Mouse (Mus musculus) skeletal muscle tissue, adult 2 months (tissue): ENCODE measurements around the gene Eif6.

Experiments used
- DNase-seq: peaks from one replicate; pipeline ENCODE4 v3.0.0-alpha.2; 2012; ENCODE audit warnings: low read depth, low spot score

Eif6 gene

DNA sequence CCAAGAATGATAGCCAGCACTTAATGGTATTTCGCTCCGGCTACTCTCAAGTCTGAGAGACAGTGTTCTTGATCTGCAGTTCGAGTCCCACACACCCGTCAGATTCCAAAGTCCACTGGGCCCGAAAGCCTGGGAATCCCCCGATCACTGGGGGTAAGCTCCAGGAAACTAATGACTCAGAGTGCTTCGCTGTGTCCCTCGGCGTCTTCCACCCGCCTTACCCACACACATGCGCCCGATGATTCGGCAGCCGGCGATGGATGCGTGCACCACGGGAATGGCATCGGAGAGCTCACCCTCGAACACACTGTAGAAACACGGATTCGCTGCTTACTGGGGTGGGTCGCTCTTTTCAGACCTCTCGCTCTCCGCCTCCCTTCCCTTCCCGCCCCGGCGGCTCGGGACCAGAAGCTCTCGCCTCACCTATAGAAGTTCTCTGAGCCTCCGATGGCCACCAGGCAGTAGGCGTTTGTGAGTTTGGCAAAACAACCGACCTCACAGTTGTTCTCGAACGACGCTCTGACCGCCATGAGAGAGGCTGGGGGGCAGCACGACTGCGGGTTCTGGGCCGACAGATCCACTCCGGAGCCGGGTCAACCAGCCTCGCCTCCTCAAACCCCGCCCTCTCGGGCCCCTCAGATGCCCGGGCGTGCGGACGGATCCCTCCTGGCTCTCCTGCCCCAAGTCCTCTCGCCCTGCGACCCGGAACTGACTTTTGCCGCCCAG lies 658 bp downstream of the Eif6 start:
- no peak for DNase-seq

DNA sequence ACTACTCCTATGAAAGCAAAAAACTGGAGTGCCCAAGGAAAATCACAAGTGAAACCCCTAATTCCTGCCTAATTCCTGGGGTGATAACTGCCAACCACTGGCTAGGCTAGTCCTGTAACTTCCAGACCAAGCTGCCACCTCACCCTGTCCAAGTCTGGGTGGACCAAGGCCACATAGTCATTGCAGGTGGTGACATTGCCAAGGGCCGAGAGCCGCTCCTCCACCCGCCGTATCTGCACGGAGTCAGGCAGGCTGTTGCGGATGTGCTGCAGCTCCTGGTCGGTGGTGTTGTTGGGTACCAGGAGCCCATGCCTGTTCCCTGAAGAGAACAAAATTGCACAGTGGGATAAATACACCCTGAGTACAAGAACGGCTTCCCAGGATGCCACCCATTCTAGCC lies 3.0 kb downstream of the Eif6 start:
- no peak for DNase-seq

DNA sequence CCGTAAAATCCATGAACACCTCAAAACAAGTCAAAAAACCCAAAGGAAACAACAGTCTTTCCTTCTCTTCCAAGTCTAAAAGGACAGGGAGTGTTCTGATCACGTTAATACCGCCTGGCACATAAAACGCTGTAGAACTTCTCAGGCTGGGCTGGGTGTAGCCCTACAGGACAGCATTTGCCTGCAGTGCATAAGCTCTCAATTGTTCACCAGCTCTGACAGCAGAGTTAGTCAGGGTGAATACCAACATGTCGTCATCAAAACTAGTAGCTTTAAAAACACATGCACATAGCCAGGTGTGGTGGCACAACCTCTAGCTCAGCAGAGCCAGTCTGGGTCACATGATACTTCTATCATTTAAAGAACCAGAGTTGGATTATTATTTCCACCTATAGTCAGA lies 5.9 kb downstream of the Eif6 start:
- no peak for DNase-seq

DNA sequence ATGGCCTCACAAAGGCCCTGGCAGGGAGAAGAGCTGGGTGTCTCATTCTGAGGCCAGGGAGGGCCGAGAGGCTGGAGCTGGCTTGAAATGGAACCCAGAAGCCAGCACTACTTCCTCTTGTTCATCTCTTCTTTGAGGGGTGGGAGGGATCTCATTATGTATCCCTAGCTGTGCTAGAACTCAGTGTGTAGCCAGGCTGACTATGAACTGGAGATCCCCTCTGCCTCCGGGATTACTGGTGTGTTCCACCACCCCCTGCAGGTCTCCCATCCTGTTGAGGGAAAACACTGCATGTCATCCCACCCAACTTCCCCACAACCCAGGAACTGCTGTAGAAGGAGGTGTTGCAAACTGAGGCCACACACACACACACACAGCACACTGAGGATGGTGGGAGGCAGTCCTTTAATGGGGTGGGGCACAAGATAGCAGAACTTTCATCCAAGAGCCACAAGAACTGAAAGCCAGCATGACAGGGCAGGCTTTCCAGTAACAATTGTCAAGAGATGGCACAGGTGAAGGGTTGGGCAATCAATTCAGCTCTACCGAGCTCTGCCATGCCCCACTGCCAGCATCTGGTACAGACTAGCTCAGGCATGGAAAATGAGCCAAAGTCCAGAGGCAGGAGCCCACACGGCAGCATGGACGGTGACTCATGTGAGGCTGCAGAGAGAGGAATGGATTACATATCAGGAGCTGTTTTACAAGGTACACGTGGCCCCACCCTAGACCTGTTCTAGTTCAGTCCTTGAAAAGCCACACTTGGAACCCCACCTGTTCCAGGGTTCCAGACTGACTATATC lies 7.1 kb downstream of the Eif6 start:
- DNase-seq, result no peak

DNA sequence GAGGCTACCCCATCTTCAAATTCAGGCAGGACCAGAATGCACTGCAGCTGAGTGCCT lies 7.5 kb downstream of the Eif6 start, which contains the start of gene BC029722:
BC029722 (minus strand) TSS at position 35 of the 57 bp plus-strand sequence.
- DNase-seq, result no peak

DNA sequence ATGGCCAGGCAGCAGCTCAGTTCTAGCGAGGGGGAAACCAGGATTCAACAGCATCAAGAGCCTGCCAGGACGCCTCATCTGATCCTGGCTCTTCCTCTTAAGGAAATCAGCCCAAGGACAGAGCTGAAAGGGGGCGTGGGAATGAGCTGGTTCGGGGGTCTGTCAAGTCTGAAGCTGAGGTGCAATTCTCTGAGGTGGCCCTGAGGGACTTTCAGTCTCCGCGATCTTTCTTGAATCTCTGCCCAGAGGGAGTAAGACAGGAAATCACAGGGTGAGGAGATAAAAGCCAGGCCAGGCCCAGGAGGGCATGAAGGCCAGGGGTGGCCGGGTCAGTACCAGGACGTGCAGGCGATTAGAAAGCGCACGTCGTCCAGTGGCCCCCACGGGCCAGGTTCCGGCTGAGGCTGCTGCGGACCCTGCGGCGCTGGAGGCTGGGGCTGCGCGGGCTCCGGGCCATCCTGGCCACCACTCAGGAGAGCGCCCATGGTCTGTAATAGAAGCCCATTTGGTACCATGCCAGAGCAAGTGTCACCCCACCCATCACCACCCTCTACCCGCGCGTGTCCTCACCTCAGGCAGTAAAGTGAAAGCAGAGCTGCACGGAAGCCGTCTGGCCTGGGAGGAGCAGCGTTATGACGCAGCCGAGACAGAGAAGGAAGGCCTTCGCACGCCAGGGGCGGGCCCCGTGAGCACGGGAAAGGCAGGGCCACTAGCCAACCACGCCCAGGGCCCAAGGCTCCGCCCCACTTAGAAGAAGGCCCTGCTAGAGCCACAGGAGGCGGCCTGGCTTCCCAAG lies 7.9 kb downstream of the Eif6 start:
- DNase-seq, result peak; percentile 95

DNA sequence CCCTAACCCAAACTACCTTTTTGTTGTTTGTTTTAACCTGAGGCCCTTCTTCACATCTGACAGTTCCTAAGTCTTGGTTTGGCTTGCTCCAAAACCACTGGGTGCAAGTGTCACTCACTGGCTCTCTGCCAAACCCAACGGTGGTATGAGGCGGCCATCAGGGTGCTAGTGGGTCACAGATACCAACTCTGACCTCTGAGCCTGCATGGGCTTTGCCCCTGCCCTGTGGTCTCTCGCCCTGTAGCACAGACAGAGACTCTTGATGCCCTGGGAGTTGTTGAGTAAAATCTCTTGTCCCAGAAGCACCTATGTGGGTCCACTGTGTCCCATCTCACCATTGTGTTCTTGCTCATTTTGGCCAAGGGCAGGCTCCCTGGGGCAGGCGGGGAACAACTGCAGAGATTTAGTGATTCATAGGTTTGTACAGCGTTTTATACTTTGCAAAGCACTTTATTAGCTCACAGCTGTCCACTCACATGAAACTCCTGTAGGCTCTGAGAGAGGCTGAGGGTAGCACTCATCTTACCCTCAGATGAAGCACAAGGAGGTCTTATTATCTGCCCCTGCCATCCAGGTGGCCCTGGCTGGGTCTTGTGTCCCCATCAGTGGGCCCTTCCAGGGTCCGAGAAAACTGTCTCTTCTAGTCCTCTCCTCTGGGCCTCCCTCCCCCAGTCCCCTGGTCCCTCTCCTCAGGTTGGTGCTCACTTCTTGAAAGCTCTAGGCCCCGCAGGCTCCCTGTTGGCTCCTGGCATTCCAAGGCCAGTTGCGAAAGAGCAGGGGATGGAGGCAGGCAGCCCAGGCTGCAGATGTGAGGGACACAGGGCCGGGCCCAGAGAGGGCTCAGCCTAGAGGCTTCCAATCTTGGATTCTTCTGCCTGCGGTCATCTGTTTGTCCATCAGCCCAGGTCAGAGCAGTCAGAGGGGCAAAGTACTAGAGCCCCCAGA lies 9.2 kb downstream of the Eif6 start:
- peak; percentile 45 for DNase-seq

DNA sequence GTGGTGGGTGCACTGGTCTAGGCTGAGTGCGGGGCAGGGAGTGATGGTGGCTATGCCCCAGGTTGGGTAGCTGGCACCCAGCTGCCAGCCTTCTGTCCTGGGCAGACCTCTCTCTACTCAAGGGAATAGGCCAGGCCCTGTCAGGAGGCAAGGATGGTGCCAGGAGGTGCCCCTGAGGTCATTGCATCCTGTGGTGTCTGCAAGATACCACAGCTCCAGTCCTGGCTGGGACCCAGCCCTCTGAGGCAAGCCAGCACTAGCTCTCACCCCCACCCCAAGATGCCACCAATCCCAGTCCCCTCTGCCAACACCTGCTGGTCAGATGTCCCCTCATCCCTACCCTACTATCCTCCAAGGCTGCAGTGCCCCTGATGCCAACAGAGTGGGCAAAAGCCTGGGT lies 10.5 kb downstream of the Eif6 start:
- DNase-seq, result no peak

DNA sequence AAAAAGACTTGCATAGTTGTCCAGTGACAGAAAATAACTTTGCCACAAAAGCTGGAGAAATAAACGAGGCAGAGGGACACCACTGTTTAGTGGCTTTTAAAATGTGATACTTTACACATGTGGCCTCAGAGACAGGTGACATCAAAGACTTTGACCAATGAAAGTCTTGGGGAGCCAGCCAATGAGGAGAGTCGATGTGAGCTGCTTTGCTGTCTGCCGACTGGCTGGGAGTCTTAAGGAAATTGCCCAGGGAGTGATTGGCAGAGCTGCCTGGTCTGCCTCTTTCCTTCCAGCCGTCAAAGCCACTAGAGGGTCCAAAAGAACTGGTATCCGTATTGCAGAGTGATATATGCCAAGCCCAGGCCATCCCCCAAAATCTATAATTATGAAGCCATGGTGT lies 11.9 kb downstream of the Eif6 start:
- no peak for DNase-seq

DNA sequence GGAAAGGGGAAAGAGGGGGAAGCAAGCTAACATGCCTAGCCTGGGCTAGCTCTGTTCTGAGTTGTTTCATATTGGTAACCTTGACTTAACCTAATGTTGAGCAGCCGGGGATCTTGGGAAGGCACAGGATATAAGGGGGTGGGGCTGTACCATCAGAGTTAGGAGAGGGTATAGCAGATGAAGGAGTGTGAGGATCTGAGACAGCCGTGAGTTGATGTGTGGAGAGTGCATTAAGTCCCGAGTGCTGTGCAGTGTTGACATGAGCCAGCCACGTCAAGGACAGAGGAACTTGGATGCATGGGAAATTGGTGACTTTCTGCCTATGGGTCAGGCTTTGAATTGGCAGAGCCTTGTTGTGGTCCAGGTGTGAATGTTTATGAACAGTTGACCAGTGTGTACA lies 14.1 kb downstream of the Eif6 start:
- no peak for DNase-seq

DNA sequence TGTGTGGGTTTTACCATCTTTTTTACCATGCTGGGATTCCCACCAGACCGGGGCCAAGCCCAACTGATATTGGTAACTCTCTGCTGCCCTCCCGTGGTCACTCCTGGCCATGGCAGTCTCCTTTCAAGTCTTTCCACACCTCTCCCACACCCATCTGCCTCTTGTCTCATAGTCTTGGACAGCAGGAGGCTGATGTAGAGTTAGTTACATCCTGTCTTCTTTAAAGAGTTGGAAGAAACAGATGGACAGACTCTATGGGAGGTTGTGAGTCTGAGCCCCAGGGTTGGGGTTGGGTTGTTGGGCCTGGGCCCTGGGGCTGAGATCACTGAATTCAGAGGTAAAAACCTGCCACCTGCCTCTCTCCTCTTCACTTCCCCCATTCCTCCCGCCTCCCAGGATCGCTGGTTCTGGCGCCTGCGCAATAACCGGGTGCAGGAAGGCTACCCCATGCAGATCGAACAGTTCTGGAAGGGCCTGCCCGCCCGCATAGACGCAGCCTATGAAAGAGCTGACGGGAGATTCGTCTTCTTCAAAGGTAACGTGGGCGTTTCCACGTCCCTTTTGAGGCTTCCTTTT lies 14.8 kb downstream of the Eif6 start:
- peak; percentile 46 for DNase-seq

DNA sequence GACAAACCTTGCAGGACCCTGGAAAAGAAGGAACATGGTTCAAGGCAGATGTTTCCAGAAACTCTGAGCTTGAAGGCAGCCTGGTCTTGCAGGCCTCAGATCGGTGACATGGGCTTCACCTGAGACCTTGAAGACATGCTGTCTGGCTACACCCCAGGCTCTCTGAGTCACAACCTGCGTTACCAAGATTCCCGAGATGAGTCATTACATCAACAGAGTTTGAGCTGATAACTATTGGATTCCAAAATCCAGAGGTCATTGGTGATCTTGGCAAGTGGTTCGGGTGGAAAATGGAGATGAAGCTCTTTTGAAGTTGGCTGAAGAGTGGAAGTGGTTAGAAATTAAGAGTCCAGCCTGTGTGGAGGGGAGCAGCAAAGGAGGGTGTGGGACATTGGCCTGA lies 17.1 kb downstream of the Eif6 start:
- DNase-seq, result no peak

DNA sequence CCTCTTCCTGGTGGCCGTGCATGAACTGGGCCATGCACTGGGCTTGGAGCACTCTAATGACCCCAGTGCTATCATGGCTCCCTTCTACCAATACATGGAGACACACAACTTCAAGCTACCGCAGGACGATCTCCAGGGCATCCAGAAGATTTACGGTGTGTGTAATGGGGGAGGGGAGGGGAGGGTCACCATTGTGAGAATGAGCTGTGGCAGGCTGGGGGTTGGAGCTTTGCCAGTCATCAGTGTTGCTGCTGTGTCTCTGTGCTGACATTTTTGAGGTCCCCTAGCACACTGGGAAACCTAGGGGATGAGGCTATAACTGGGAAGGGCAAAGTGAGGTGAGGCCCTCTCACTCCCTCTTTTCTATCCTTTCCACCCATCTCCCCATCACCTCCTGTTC lies 19.3 kb downstream of the Eif6 start:
- no peak for DNase-seq

DNA sequence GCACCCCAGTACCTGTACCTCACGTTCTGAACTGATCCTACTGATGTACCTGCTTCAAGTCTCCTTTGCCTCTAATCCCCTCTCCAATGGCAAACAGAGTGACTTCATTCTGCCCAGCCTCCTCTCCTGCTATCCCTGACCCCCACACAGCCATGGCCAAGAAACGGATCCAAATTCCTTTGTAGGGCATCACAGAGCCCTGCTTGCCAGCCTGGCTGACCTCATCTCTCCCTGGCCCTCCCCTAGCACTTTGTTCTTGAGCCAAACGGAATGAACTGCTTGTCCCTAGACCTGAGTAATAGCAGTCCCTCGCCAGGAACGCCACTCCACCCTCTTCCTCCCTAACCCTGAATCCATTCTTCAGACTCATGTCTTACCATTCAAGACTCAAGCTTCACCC lies 20.2 kb downstream of the Eif6 start:
- peak; percentile 41 for DNase-seq

DNA sequence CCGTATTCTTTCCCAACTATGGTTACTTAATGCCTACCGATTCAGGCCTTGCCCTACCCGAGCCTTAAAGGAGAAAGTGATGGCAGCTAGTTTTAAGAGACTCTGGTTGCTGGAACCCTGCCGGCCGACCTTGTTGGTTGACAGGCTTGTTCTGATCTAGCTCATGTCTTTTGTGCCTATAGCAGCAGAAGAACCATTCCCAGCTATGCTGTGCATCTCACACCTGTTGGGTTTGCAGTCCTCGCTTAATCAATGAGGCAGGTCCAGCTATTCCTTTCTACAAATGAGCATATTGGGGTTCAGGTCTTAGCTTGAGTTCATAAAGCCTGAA lies 20.8 kb downstream of the Eif6 start:
- DNase-seq, result no peak

DNA sequence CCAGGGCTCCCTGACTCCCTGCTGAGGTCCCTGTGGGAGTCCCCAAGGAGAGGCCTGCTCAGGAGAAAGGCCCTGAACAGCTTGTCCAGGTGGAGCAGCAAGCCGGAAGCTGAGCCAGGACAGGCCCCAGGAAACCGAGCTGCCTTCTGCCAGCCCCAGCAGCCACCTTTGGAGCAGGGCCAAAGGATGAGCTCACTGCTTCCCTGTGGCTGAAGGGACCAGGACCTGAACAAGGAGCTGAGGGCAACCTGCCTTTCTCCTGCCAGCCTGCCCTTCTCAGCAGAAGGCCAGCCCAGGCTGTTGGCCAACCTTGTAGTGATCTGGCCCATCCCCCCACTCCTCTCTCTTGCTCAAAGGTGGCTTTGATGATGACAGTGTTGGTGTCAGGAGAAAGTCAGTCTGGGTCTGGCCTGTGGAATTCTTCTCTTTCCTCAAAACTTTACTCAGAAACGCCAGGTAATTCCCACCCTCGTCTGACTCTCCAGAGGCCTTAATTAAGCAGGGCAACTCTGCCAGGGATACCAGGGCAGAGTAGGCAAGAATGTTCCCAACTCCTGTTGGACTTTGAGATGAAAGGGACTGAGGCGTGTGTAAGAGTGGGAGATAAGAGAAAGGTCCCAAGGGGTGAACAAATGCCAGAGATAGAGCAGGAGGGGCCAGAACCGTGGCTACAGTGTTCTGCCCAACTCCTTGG lies 21.3 kb downstream of the Eif6 start:
- peak; percentile 69 for DNase-seq

DNA sequence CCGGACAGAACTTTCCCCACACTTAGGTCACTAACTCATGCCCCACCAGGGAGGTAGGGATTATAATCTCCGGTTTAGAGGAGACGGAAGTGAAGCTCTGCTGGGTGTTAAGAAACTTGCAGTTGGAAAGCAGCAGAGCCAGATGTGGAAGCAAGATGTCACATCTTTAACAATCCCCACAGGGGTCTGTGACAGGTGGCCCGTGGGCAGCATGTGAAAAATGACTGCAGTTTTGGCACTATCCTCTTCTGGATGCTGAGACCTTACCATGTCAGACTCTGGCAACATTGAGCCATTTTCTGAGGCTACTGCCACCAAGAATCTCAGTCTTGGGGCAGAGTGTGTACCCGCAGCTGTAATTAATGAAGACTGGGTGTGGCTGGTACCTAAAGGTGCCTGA lies 22.7 kb downstream of the Eif6 start:
- DNase-seq, result no peak

DNA sequence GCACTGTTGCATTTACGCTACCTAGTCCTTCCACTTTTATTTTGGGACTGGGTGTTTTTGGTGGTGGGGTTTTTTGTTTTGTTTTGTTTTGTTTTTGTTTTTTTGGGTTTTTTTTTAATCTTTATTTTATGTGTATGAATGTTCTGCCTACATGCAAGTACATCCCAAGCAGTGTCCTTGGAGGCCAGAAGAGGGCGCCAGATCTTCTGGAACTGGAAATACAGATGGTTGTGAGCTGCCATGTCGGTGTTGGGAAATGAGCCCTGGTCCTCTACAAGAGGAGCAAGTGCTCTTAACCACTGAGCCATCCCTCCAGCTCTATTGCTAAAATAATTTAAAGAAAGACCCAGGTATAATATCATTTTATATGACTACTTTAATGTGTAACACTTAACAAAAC lies 24.0 kb downstream of the Eif6 start:
- DNase-seq, result no peak

DNA sequence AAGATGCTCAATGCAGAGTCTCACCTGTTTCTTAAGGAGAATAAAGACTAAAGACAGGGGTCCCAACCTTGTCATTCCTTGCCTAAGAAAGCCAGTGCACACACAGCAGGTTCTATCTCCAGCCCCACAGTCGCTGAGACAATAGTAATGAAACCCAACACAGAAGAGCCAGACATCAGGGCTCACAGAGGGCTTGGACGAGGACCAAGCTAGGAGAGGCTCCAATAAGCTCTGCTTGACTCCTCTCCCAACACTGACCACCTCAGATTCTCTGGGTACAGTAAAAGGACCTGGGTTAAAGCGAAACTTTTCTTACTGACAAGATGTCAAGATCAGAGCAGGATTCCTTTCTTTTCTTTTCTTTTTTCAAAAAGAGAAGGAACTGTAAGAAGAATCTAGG lies 28.1 kb downstream of the Eif6 start:
- DNase-seq, result no peak

DNA sequence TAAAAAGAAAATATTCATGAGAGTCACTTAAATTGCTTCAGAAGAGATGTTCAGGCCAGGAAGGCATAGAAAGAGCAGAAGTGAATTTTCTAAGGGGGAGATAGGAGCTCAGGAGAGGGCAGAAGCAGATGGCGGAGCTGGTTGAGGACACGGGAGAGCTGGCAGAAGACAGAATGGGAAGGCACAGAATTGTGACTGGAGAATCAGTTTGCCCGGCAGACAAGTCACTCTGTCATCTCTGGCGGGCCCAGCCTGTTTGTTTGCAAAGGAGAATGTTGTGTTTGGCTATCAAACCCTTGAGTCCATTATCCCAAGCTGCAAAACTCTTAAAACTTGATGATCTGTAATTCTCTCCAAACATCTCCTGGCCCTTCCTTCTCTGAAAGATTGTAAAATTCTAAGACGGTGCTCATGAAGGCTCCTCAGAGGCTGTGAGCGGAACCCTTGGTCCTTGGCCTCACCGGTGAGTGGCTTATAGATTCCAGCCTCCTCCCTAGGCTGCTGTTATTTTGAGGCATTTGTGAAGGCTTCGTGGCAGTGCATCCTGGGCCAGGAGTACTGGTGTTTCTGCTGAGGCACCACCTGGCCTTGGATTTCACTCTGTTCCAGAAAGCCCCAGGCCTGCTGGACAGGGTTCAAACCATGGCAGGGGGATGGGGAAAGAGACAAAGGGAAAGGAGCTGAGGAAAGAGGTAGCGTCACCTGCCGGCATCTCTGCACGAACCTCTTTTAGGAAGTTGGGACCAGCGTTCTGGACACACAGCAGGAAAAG lies 31.9 kb downstream of the Eif6 start:
- no peak for DNase-seq
